Mouse (Mus musculus): ENCODE results near the gene Psmb7. TPM values are rescaled to one million over a fixed set of nuclear protein-coding genes. Genes with fewer than 3 reads are reported as not detected.

Psmb7 gene
- 314 and 317 TPM in 2 replicates for polyA plus RNA-seq (2015; fragmentation: Nextera tagmentation; extraction: Ambion mirVana)

DNA sequence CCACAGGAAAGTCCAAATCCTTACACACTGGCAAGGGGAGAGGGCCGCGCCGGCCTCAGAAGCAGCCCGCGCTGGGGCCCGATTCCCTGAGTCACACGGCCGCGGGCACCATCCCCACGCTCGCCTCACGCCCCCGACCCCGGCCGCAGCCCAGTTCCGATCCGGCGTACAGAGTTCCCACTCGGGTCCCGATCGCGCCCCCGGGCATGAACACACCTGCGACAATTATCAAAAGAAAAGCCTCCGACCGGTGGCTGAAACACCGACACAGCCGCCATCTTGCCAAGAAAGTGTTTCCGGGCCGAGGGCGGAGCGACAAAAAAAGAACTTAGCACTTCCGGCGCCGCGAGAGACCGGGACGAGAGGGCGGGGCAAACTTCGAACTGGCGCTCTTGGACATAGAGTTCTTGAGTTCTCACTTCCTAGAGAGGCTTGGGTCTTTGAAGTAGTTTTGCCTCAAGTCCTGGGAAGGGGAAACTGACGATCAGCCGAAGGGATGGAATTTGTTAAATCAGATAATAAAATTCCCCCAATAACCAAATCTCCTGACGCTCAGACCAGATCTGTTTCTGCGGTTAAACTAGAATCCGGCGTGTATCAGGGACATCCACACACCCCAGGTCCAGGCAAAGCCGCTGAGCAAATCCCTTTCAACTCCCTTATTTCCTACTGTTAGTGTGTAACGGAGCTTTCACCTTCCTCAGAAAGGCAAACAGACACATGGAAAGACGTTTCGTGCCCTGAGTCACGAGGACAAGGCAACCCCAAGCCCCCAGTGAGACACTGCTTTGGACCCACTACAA, at the start of gene Psmb7:
TSS of gene Psmb7 (minus strand) at position 463 of the 803 bp plus-strand sequence.
- Histone ChIP-seq H3K4me2 (peak within 1 kb of the TSS; percentile 98), H3K4me1 (replicated peaks) (peaks cover 31% of the 10 kb centered on the region), H3K27me3 (no peaks in the 10 kb centered on the region), H3K4me3 (peak within 1 kb of the TSS; percentile 91), H3K9me3 (no peaks in the 10 kb centered on the region), H3K27ac (peak within 1 kb of the TSS; percentile 83), H3K36me3 (peaks cover 31% of the 10 kb centered on the region), H3K9ac (peak within 1 kb of the TSS; percentile 87)
- ATAC-seq (ENCODE audit: low FRiP score), result peak; percentile 79
- WGBS, result 3% methylated on average over 52 of the region's 52 CpGs

DNA sequence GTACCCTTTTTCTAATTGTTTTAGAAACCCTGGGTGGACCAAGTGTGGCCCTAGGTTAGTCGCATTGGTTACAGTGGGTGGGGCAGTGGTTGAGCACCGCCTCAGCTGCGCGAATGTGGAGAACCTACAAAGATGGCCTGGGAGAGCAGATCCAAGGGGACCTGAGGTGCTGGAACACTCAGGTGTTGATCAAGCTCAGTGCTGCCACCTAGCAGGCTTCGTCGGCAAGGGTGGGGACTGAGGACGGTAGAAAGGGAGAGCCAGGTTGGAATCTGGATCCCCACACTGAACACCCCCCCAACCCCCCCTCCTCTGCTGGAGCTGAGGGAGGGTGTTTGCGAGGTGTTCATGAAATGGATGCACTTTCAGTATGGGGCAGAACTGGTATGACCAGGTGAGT, 47.7 kb upstream of the Psmb7 start:
- H3K36me3 ChIP-seq, result no peaks in the 10 kb centered on the region
- H3K4me2 ChIP-seq, result no peak overlapping the region
- no peak overlapping the region for H3K27ac ChIP-seq
- WGBS, result 28% methylated on average over 8 of the region's 8 CpGs
- no peak for ATAC-seq (ENCODE audit: low FRiP score)
- peaks cover 20% of the 10 kb centered on the region for H3K4me1 ChIP-seq (replicated peaks)
- no peaks in the 10 kb centered on the region for H3K9me3 ChIP-seq
- no peak overlapping the region for H3K9ac ChIP-seq
- H3K4me3 ChIP-seq, result no peak overlapping the region
- H3K27me3 ChIP-seq, result peaks cover 43% of the 10 kb centered on the region

DNA sequence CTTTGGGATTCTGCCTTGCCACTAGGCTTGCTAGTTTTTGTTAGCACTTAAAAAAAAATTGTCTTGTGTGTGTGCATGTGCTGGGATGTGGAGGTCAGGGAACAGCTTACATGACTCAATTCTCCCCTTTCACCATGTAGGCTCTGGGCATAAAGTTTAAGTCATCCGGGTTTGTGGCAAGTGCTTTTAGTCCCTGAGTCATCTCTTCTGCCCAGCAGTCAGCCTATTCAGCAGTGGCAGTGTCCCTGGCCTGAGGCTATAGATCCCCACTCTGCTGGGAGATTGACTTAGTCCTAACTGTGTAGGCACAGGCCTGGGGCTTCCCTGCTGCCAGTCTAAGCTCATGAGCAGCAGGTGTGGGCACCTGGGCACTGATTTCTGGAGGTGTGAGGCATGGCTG, 46.0 kb upstream of the Psmb7 start:
- Histone ChIP-seq H3K36me3 (no peaks in the 10 kb centered on the region), H3K9ac (no peak overlapping the region), H3K4me2 (no peak overlapping the region), H3K27me3 (peaks cover 38% of the 10 kb centered on the region), H3K4me1 (replicated peaks) (peaks cover 19% of the 10 kb centered on the region), H3K27ac (0 out of 2 replicates have a peak overlapping the region, but pooled peaks have one; percentile 30), H3K9me3 (no peaks in the 10 kb centered on the region), H3K4me3 (no peak overlapping the region)
- ATAC-seq (ENCODE audit: low FRiP score), result no peak
- 47% methylated on average over 1 of the region's 1 CpGs for WGBS

DNA sequence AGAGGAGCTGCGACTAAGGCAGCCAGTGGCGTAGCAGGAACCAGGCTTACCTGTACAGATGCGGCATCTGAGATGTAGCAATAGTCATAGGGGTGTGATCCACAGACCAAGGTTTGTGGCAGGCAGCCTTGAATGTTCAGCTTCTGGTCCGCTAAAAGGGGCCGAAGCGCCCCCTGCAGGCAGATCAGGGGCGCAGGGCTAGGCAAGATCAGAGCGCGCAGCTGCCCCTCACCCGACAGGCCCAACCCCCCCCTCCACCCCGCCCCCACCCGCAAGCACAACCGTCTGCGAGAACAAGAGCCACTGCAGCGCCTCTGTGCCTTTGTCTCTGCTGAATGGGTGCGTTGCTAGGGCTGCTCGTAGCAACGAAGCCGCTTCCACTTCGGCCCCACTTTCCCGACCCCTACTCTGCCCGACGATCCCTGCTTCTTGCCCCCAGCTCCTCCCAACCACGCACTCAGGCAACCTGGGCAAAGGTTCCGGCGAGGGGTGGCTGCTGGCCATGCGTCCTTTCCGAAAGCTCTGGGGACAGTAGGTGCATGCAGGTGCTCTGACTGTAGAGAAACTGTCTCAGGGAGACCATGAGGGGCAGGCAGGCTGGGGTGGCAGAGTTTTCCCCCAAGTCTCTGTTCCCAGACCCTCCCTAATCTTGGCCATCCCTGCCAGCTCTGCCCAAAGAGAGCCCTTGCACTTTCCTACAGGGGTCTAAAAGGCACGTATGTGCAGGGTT, 45.1 kb upstream of the Psmb7 start:
- WGBS, result 3% methylated on average over 29 of the region's 29 CpGs
- Histone ChIP-seq H3K36me3 (no peaks in the 10 kb centered on the region), H3K9ac (peak overlapping the region; percentile 72), H3K4me2 (peak overlapping the region; percentile 58), H3K4me3 (peak overlapping the region; percentile 34), H3K4me1 (replicated peaks) (peaks cover 19% of the 10 kb centered on the region), H3K9me3 (no peaks in the 10 kb centered on the region), H3K27me3 (peaks cover 34% of the 10 kb centered on the region), H3K27ac (peak overlapping the region; percentile 42; the same call in 1 of the 2 replicates)
- peak; percentile 75 for ATAC-seq (ENCODE audit: low FRiP score)

DNA sequence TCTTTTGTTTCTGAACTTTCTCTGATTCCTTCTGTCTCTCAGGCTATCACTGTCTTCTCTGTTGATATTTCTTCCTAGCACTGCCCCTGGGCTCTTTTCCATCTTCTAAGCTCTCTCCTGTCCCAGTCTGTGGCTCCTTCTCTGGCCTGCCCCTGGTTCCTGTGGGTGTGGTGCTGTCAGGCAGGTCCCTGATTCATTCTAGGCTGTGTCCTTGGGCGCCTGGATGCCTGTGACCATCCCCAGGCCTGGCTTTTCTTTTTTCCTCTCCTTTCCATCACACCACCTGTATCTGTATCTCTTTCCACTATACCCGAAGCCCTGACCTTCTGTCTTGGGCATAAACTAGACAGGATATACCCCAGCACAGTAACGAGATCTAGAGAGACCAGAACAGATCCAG, 41.9 kb upstream of the Psmb7 start:
- ATAC-seq (ENCODE audit: low FRiP score), result no peak
- no peak overlapping the region for H3K4me2 ChIP-seq
- peaks cover 12% of the 10 kb centered on the region for H3K27me3 ChIP-seq
- H3K27ac ChIP-seq, result no peak overlapping the region
- WGBS, result 82% methylated on average over 3 of the region's 3 CpGs
- H3K4me3 ChIP-seq, result no peak overlapping the region
- no peaks in the 10 kb centered on the region for H3K36me3 ChIP-seq
- H3K4me1 ChIP-seq (replicated peaks), result peaks cover 19% of the 10 kb centered on the region
- no peaks in the 10 kb centered on the region for H3K9me3 ChIP-seq
- no peak overlapping the region for H3K9ac ChIP-seq

DNA sequence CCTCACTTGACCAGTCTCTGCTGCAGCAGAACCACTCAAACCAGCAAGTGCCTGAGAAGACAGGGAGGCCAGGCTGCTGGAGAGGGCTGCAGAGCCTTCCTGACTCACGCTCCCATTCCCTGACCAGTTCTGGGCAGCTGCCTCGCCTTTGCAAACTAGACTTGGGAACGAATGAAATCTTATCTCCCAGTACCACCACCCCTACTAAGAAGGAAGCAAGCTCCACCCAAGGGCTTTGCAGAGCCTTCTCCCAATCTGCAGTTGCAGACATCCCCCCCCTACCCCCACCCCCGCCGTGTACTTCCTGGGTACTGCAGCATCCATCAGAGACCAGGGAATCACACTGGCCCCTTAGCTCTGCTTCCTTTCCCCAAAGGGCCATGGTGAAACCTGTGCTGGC, 39.2 kb upstream of the Psmb7 start:
- H3K36me3 ChIP-seq, result no peaks in the 10 kb centered on the region
- peaks cover 1% of the 10 kb centered on the region for H3K4me1 ChIP-seq (replicated peaks)
- peaks cover 4% of the 10 kb centered on the region; the same call in 1 of the 2 replicates for H3K27me3 ChIP-seq
- ATAC-seq (ENCODE audit: low FRiP score), result no peak
- H3K4me2 ChIP-seq, result no peak overlapping the region
- no peaks in the 10 kb centered on the region for H3K9me3 ChIP-seq
- H3K4me3 ChIP-seq, result no peak overlapping the region
- no peak overlapping the region for H3K9ac ChIP-seq
- H3K27ac ChIP-seq, result no peak overlapping the region
- 74% methylated on average over 5 of the region's 5 CpGs for WGBS

DNA sequence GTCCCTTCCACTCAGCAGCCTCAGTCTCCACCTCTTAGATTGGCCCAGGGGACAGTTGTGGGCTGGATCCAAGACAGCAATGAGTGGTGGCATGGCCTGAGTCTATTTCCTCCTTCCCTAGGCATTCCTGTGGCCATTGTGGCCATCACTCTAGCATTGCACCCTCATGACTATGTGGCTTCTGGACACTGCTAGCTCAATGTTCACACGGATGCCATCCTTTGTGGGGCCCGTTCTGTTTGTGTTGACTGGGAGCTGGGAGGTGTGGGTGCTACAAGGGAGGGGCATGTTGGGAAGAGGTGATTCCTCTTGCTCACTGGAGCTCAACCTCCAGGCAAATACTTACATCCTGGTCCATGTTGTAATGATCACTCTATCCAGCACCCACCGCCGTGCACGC, 38.3 kb upstream of the Psmb7 start:
- no peak overlapping the region for H3K9ac ChIP-seq
- no peaks in the 10 kb centered on the region for H3K4me1 ChIP-seq (replicated peaks)
- no peak overlapping the region for H3K27ac ChIP-seq
- H3K36me3 ChIP-seq, result no peaks in the 10 kb centered on the region
- H3K4me3 ChIP-seq, result no peak overlapping the region
- ATAC-seq (ENCODE audit: low FRiP score), result no peak
- peaks cover 3% of the 10 kb centered on the region; the same call in 1 of the 2 replicates for H3K27me3 ChIP-seq
- no peaks in the 10 kb centered on the region for H3K9me3 ChIP-seq
- 93% methylated on average over 5 of the region's 5 CpGs for WGBS
- no peak overlapping the region for H3K4me2 ChIP-seq

DNA sequence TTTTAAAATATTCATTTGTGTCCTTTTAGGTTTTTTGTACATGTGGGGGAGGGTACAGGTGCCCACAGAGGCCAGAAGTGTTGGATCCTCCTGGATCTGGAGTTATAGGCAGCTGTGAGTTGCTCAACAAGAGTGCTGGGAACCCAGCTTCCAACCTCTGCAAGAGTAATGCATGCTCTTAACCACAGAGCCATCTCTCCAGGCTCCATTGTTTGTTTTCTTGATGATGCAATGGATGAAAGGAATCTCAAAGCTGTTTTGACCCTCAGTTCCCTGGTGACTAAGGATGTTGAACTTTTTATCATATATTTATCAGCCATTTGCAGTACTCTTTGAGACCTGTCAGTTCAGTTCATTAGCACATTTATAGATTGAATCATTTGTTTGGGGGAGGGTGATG, 35.1 kb upstream of the Psmb7 start:
- Histone ChIP-seq H3K4me1 (replicated peaks) (no peaks in the 10 kb centered on the region), H3K27me3 (no peaks in the 10 kb centered on the region), H3K36me3 (no peaks in the 10 kb centered on the region), H3K4me3 (no peak overlapping the region), H3K9ac (no peak overlapping the region), H3K4me2 (no peak overlapping the region), H3K27ac (no peak overlapping the region), H3K9me3 (no peaks in the 10 kb centered on the region)
- no peak for ATAC-seq (ENCODE audit: low FRiP score)

DNA sequence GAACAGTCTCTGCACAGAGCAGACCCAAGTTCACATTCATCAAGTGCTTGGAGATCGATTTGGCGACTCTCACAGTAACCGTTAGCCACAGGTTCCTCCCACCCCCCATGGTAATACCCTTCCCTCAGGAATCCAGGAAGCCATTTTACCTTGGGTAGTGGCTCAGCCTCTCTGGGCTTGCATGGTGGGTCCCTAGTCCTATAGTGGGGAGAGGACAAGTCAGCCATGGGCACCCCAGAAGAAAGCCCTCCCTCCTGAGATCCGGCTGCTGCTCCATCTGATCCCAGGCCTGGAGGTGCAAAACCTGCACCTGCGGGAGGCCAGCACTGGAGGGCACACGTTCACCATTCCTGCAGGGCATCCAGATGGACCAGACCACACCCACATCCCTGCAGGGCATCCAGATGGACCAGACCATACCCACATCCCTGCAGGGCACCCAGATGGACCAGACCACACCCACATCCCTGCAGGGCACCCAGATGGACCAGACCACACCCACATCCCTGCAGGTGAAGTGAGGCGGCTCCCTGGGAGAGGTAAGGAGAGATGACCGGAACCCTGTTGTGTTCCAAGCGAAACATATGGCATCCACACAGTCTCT, 31.6 kb upstream of the Psmb7 start:
- 59% methylated on average over 9 of the region's 9 CpGs for WGBS
- no peak overlapping the region for H3K4me3 ChIP-seq

DNA sequence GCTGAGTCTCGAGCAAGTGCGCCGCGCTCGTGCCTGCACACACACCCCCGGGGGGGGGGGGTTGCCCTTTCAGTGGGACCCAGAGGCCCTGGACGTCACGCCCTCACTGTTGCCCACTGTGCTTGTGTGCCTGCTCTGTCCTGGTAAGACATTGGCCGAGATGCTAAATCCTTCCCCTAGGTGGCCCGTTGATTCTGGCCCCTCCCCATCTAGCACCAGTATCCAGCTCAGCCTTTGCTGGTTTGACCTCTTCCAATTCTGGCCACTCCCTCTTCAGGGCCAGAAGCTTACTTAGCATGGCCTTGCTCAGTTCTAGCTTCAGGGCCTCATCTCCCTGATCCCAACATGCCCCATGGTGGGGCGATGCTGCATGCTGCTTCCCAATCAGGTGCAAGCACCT, 28.6 kb upstream of the Psmb7 start:
- H3K27ac ChIP-seq, result no peak overlapping the region
- H3K9me3 ChIP-seq, result no peaks in the 10 kb centered on the region
- no peak overlapping the region for H3K4me2 ChIP-seq
- 73% methylated on average over 11 of the region's 11 CpGs for WGBS
- no peak overlapping the region for H3K4me3 ChIP-seq
- no peaks in the 10 kb centered on the region for H3K36me3 ChIP-seq
- ATAC-seq (ENCODE audit: low FRiP score), result no peak
- peaks cover 8% of the 10 kb centered on the region; the same call in 1 of the 2 replicates for H3K4me1 ChIP-seq (replicated peaks)
- no peak overlapping the region for H3K9ac ChIP-seq
- H3K27me3 ChIP-seq, result peaks cover 17% of the 10 kb centered on the region; the same call in 1 of the 2 replicates

More for the DNA sequence above, 31.6 kb upstream of the Psmb7 start:
- no peak for ATAC-seq (ENCODE audit: low FRiP score)
- H3K4me2 ChIP-seq, result no peak overlapping the region
- no peak overlapping the region for H3K27ac ChIP-seq
- no peaks in the 10 kb centered on the region for H3K36me3 ChIP-seq
- H3K4me1 ChIP-seq (replicated peaks), result no peaks in the 10 kb centered on the region
- no peaks in the 10 kb centered on the region for H3K9me3 ChIP-seq
- no peak overlapping the region for H3K9ac ChIP-seq
- H3K27me3 ChIP-seq, result peaks cover 6% of the 10 kb centered on the region; the same call in 1 of the 2 replicates

DNA sequence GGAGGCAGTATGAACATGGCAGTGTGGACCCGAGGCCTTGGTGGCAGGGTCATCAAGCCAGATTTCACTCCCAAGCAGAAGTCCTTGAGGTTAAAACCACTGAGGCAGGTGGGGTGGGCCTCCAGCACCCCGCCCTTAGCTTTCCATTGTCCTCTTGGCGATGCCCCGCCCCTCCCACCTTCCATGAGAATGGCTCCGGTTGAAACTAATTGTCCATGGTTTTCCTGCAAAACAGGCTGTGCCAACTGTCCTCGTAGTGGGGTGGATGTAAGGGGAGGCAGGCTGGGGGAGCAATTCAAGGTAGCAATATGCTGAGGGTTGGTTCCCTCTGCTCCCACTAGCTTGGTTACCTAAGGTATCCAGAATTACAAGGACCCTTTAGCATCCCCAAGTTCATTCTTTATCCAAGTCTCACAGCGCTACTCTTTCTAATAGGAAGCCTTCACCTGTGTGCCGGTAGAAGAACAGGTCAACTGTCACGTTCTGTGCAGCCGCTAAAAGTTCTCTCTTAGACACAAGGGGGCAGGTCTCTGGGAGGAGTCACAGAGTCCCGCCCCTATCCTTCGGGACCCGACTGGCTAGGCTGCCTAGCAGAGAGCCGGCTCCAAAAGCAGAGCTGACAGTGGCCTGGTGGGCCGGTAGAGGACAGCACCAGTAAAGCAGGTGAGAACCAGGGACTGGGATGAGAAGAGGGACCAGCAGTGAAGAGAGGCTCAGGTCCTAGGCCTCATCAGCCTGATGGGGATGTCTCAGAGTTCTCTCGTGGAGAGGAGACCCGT, 25.1 kb upstream of the Psmb7 start:
- Histone ChIP-seq H3K9me3 (no peaks in the 10 kb centered on the region), H3K27ac (no peak overlapping the region), H3K4me1 (replicated peaks) (peaks cover 8% of the 10 kb centered on the region; the same call in 1 of the 2 replicates), H3K4me3 (no peak overlapping the region), H3K4me2 (peak overlapping the region; percentile 40), H3K27me3 (peaks cover 20% of the 10 kb centered on the region; the same call in 1 of the 2 replicates), H3K9ac (no peak overlapping the region), H3K36me3 (no peaks in the 10 kb centered on the region)
- peak; percentile 72; the same call in 1 of the 2 replicates for ATAC-seq (ENCODE audit: low FRiP score)
- 16% methylated on average over 17 of the region's 17 CpGs for WGBS

Measured in hindbrain, embryonic 13.5 days (tissue).